Mouse (Mus musculus): Measurements from ENCODE around the gene Pdgfb. TPM values are rescaled to one million over a fixed set of nuclear protein-coding genes. Genes with fewer than 3 reads are reported as not detected.

Gene Pdgfb
- polyA plus RNA-seq, 1 experiment from 2014 or later, result 3.4 TPM

GRCm38 (mm10) chr15:80026061-80026460 lies 11.3 kb upstream of the Pdgfb start:
- H3K4me3 ChIP-seq (replicated peaks; ENCODE audit: low read length), result no peak overlapping the region
- H3K36me3 ChIP-seq (ENCODE audit: control insufficient read depth, insufficient read depth, low read length), result no peaks in the 10 kb centered on the region
- no peak overlapping the region for H3K9ac ChIP-seq (ENCODE audit: low read length)
- no peaks in the 10 kb centered on the region for H3K4me1 ChIP-seq (ENCODE audit: control insufficient read depth, insufficient read depth, low read length)
- H3K4me2 ChIP-seq (ENCODE audit: low read depth, low read length), result no peak overlapping the region
- ATAC-seq (ENCODE audit: insufficient read depth, low FRiP score), result no peak
- H3K27ac ChIP-seq (ENCODE audit: low read length), result no peak overlapping the region
- 0 out of 2 replicates have a peak, but pooled peaks cover 3% of the 10 kb centered on the region for H3K9me3 ChIP-seq (replicated peaks; ENCODE audit: control insufficient read depth, low read length)
- 81% methylated on average over 5 of the region's 5 CpGs for WGBS
- H3K27me3 ChIP-seq (ENCODE audit: control insufficient read depth, insufficient read depth, low read length), result no peaks in the 10 kb centered on the region

DNA sequence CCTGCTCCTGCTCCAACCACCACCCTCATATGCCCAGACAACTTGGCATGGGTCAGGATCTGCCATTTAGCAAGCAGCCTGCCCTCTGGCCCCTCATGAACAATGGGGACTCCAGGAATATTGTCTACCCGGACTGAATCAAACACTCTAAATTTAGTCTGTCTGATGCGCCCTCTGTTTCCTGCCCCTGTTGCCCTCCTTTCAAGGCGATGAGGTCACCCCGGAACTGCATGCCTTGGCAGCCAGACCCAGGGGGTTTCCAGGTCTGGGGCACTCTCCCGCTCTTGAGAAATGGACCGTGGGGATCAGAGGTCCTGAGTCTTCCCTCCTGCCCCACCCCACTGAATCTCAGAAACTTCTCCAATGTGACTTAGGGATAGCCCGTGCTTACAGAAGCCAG lies 10.8 kb upstream of the Pdgfb start:
- WGBS, result 51% methylated on average over 7 of the region's 7 CpGs
- H3K9me3 ChIP-seq (replicated peaks; ENCODE audit: control insufficient read depth, low read length), result no peaks in the 10 kb centered on the region
- no peak overlapping the region for H3K9ac ChIP-seq (ENCODE audit: low read length)
- no peak overlapping the region for H3K4me2 ChIP-seq (ENCODE audit: low read depth, low read length)
- no peak for ATAC-seq (ENCODE audit: insufficient read depth, low FRiP score)
- H3K27ac ChIP-seq (ENCODE audit: low read length), result no peak overlapping the region
- H3K4me3 ChIP-seq (replicated peaks; ENCODE audit: low read length), result no peak overlapping the region
- H3K27me3 ChIP-seq (ENCODE audit: control insufficient read depth, insufficient read depth, low read length), result no peaks in the 10 kb centered on the region
- no peaks in the 10 kb centered on the region for H3K36me3 ChIP-seq (ENCODE audit: control insufficient read depth, insufficient read depth, low read length)
- no peaks in the 10 kb centered on the region for H3K4me1 ChIP-seq (ENCODE audit: control insufficient read depth, insufficient read depth, low read length)

DNA sequence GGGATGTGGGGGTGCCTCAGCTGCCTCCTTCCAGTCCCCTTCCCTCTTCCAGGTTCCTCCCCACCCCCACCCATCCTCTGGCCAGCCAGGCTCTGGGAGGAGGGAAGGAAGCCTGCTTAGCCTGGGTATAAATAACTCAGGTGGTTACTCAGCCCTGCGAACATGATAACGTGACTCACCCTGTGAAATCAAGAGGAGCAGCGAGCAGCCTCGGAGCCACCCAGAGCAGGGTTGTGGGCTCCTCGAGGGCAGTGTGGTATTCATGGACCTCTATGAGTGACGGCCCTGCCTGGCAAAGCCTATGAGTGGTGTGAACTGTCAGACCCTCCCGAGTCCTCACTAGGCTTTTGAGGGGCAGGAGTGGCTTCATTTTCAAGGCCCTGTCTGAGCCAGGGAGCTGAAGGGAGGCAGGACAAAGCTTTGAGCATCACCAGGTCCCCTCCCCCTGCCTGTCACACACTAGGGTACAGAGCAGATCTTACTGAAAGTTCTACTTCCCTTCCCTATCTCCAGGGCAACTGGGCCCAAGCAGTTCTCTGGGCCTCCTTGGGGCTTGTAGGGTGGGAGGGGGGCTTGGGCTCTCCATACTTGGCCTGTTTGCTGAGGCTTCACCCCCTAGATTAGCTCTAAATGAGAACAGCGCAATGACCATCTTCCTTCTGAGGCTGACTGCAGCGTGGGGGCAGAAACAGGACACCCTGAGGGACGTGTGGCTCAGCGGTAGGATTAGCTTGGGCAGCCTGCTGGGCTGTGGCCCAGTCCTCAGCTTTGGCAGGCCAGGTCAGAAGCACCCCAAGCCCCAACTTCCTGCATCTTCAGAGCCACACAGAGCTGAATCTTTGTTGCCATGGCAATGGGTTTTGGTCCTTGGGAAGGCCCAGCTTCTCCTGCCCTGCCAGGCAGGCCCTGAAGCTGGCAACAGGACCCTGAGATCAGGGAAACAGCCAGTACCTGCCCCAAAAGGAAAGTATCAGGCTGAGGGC lies 9.8 kb upstream of the Pdgfb start:
- Histone ChIP-seq H3K27me3 (ENCODE audit: control insufficient read depth, insufficient read depth, low read length) (no peaks in the 10 kb centered on the region), H3K9ac (ENCODE audit: low read length) (no peak overlapping the region; the same call in 1 of the 2 replicates), H3K36me3 (ENCODE audit: control insufficient read depth, insufficient read depth, low read length) (no peaks in the 10 kb centered on the region), H3K27ac (ENCODE audit: low read length) (0 out of 2 replicates have a peak overlapping the region, but pooled peaks have one; percentile 0), H3K9me3 (replicated peaks; ENCODE audit: control insufficient read depth, low read length) (no peaks in the 10 kb centered on the region), H3K4me3 (replicated peaks; ENCODE audit: low read length) (no peak overlapping the region), H3K4me1 (ENCODE audit: control insufficient read depth, insufficient read depth, low read length) (no peaks in the 10 kb centered on the region), H3K4me2 (ENCODE audit: low read depth, low read length) (no peak overlapping the region)
- 41% methylated on average over 11 of the region's 11 CpGs for WGBS
- ATAC-seq (ENCODE audit: insufficient read depth, low FRiP score), result peak; percentile 42; the same call in 1 of the 2 replicates

GRCm38 (mm10) chr15:80020516-80020915 lies 5.7 kb upstream of the Pdgfb start:
- WGBS, result 53% methylated on average over 4 of the region's 4 CpGs

GRCm38 (mm10) chr15:80019625-80020024 lies 4.8 kb upstream of the Pdgfb start:
- H3K4me2 ChIP-seq (ENCODE audit: low read depth, low read length), result no peak overlapping the region
- 0 out of 2 replicates have a peak, but pooled peaks cover 7% of the 10 kb centered on the region for H3K4me1 ChIP-seq (ENCODE audit: control insufficient read depth, insufficient read depth, low read length)
- no peak overlapping the region for H3K4me3 ChIP-seq (replicated peaks; ENCODE audit: low read length)
- H3K9me3 ChIP-seq (replicated peaks; ENCODE audit: control insufficient read depth, low read length), result no peaks in the 10 kb centered on the region
- 44% methylated on average over 4 of the region's 4 CpGs for WGBS
- H3K27ac ChIP-seq (ENCODE audit: low read length), result peak overlapping the region; percentile 14; the same call in 1 of the 2 replicates
- no peaks in the 10 kb centered on the region for H3K36me3 ChIP-seq (ENCODE audit: control insufficient read depth, insufficient read depth, low read length)
- H3K27me3 ChIP-seq (ENCODE audit: control insufficient read depth, insufficient read depth, low read length), result peaks cover 17% of the 10 kb centered on the region
- no peak for ATAC-seq (ENCODE audit: insufficient read depth, low FRiP score)
- no peak overlapping the region for H3K9ac ChIP-seq (ENCODE audit: low read length)

More at GRCm38 (mm10) chr15:80020516-80020915, 5.7 kb upstream of the Pdgfb start:
- Histone ChIP-seq H3K4me3 (replicated peaks; ENCODE audit: low read length) (no peak overlapping the region), H3K36me3 (ENCODE audit: control insufficient read depth, insufficient read depth, low read length) (no peaks in the 10 kb centered on the region), H3K4me2 (ENCODE audit: low read depth, low read length) (no peak overlapping the region), H3K9me3 (replicated peaks; ENCODE audit: control insufficient read depth, low read length) (no peaks in the 10 kb centered on the region), H3K9ac (ENCODE audit: low read length) (0 out of 2 replicates have a peak overlapping the region, but pooled peaks have one; percentile 15), H3K27me3 (ENCODE audit: control insufficient read depth, insufficient read depth, low read length) (peaks cover 8% of the 10 kb centered on the region), H3K4me1 (ENCODE audit: control insufficient read depth, insufficient read depth, low read length) (no peaks in the 10 kb centered on the region), H3K27ac (ENCODE audit: low read length) (no peak overlapping the region)
- ATAC-seq (ENCODE audit: insufficient read depth, low FRiP score), result no peak

- Histone ChIP-seq H3K9me3 (replicated peaks; ENCODE audit: control insufficient read depth, low read length) (no peaks in the 10 kb centered on the region), H3K4me2 (ENCODE audit: low read depth, low read length) (no peak overlapping the region), H3K27me3 (ENCODE audit: control insufficient read depth, insufficient read depth, low read length) (peaks cover 21% of the 10 kb centered on the region), H3K36me3 (ENCODE audit: control insufficient read depth, insufficient read depth, low read length) (no peaks in the 10 kb centered on the region), H3K9ac (ENCODE audit: low read length) (no peak overlapping the region), H3K4me3 (replicated peaks; ENCODE audit: low read length) (no peak overlapping the region), H3K27ac (ENCODE audit: low read length) (peak overlapping the region; percentile 14; the same call in 1 of the 2 replicates), H3K4me1 (ENCODE audit: control insufficient read depth, insufficient read depth, low read length) (0 out of 2 replicates have a peak, but pooled peaks cover 7% of the 10 kb centered on the region)
- 81% methylated on average over 7 of the region's 7 CpGs for WGBS
- no peak for ATAC-seq (ENCODE audit: insufficient read depth, low FRiP score)
These were observed 4.4 kb upstream of the Pdgfb start for GRCm38 (mm10) chr15:80019220-80019619.

GRCm38 (mm10) chr15:80016563-80017301 lies 2.0 kb upstream of the Pdgfb start:
- Histone ChIP-seq H3K4me1 (ENCODE audit: control insufficient read depth, insufficient read depth, low read length) (peaks cover 22% of the 10 kb centered on the region), H3K27ac (ENCODE audit: low read length) (no peak overlapping the region), H3K36me3 (ENCODE audit: control insufficient read depth, insufficient read depth, low read length) (no peaks in the 10 kb centered on the region), H3K4me3 (replicated peaks; ENCODE audit: low read length) (no peak overlapping the region), H3K9me3 (replicated peaks; ENCODE audit: control insufficient read depth, low read length) (no peaks in the 10 kb centered on the region), H3K27me3 (ENCODE audit: control insufficient read depth, insufficient read depth, low read length) (peaks cover 40% of the 10 kb centered on the region), H3K9ac (ENCODE audit: low read length) (no peak overlapping the region), H3K4me2 (ENCODE audit: low read depth, low read length) (no peak overlapping the region)
- no peak for ATAC-seq (ENCODE audit: insufficient read depth, low FRiP score)
- 81% methylated on average over 9 of the region's 9 CpGs for WGBS

DNA sequence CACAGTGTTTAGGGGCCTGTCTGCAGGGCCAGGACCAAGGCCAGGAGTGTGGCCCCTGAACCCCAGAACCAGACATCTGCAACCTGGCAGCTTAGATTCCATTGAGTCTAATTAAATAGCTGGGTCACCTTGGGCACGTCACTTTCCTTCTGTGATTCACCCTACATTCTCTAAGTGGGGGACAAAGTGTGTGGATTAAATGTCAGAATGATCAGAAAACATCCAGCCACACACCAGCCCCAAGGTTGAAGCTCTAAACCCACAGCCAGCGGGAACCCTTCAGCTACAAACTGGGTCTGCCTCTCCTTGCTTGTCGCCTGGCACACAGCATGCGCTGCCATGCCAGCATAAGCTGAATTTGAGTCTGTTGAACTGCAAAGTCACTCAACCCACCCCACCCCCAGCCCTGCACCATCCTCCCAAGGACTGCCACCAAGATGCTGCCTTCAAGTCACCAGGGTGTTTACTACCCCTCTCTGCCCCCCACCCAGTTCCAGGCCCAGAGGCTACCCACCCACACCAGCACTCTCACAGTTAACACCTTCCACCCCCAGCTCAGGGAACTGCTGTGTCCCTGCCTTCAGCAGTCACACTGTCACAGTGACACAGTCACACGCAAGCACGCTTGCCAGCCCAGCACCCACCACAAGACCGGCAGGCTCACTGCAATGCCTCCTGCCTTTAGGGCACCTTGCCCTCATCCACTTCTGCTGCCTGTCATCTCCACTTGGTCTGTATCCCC lies 605 bp upstream of the Pdgfb start:
- Histone ChIP-seq H3K4me2 (ENCODE audit: low read depth, low read length) (peak overlapping the region; percentile 99), H3K36me3 (ENCODE audit: control insufficient read depth, insufficient read depth, low read length) (no peaks in the 10 kb centered on the region), H3K4me3 (replicated peaks; ENCODE audit: low read length) (peak overlapping the region; percentile 70; the same call in 1 of the 2 replicates), H3K9me3 (replicated peaks; ENCODE audit: control insufficient read depth, low read length) (no peaks in the 10 kb centered on the region), H3K27ac (ENCODE audit: low read length) (no peak overlapping the region), H3K4me1 (ENCODE audit: control insufficient read depth, insufficient read depth, low read length) (peaks cover 29% of the 10 kb centered on the region), H3K27me3 (ENCODE audit: control insufficient read depth, insufficient read depth, low read length) (peaks cover 43% of the 10 kb centered on the region), H3K9ac (ENCODE audit: low read length) (peak overlapping the region; percentile 88; the same call in 1 of the 2 replicates)
- 72% methylated on average over 7 of the region's 7 CpGs for WGBS
- ATAC-seq (ENCODE audit: insufficient read depth, low FRiP score), result no peak
